Mouse (Mus musculus): ENCODE data around the gene Prrg4. TPM values are rescaled to one million over a fixed set of nuclear protein-coding genes. Genes with fewer than 3 reads are reported as not detected.

Gene Prrg4
- total and polyA plus RNA-seq, 3 experiments: 13.9 to 24.4 (median 21.0) TPM

DNA sequence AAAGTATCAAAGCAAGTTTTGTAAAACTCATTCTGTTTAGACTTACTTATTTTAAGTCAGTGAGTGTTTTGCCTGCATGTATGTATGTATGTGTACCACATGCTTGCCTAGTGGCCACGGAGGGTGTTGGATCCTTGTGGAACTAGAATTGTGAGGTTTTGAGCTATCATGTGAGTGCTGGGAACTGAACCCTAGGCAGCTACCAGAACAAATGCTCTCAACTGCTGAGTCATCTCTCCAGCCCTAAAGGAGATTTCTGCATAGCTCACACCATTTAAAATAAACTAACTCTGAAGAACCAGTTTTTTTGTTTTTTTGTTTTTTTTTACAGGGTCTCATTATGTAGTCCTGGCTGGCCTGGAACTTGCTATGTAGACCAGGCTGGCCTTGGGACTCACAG is 6.5 kb upstream of the Prrg4 start:
- Histone ChIP-seq H3K36me3 (replicated peaks in 1 of 2; ENCODE audit: control insufficient read depth in 1 of 2, insufficient read depth in 1 of 2, low read length in 1 of 2) (no peaks in the 10 kb centered on the region), H3K9me3 (replicated peaks; ENCODE audit: low read length) (no peaks in the 10 kb centered on the region), H3K9ac (ENCODE audit: insufficient read depth, low read depth) (no peak overlapping the region), H3K27ac (ENCODE audit: insufficient read depth, low read depth) (no peak overlapping the region), H3K79me2 (replicated peaks; ENCODE audit: control insufficient read depth, extremely low read depth, insufficient read depth, poor library complexity, severe bottlenecking) (no peaks in the 10 kb centered on the region), H3K4me1 (ENCODE audit: control insufficient read depth in 1 of 2, insufficient read depth in 2 of 2) (peaks cover 3 to 6% of the 10 kb centered on the region in 2 experiments; a peak in 3 of 4 replicates), H3K4me2 (ENCODE audit: insufficient read depth, low read depth, poor library complexity, severe bottlenecking) (no peak overlapping the region), H3K27me3 (replicated peaks) (peaks cover 3% of the 10 kb centered on the region), H3K4me3 (replicated peaks in 1 of 3; ENCODE audit: low read depth in 2 of 3, low read length in 2 of 3, poor library complexity in 1 of 3) (no peak overlapping the region)
- DNase-seq (ENCODE audit: extremely low read depth): no peak
- dilution Hi-C loops (cut with MboI; ENCODE audit: extremely low pct_ligation_motif_present, extremely low pct_unique_long_range_greater_than_20kb, low sequenced_read_pairs): no loop called here
- TF ChIP-seq TBP (conservative IDR thresholded peaks at IDR 0.05; ENCODE audit: low read depth, low read length) (no peak), HCFC1 (IDR thresholded peaks at IDR 0.05; ENCODE audit: low read depth, low read length) (no peak), MAZ (IDR thresholded peaks at IDR 0.05; ENCODE audit: low read depth, low read length) (no peak), POLR2AphosphoS2 (IDR thresholded peaks at IDR 0.05; ENCODE audit: low read depth, low read length) (no peak), CHD2 (IDR thresholded peaks at IDR 0.05; ENCODE audit: low read length) (no peak), TCF12 (IDR thresholded peaks at IDR 0.05; ENCODE audit: low read depth, low read length) (no peak), SMC3 (IDR thresholded peaks at IDR 0.05; ENCODE audit: low read depth, low read length) (no peak)
- in situ Hi-C loops (cut with MboI; ENCODE audit: low pct_ligation_motif_present, low pct_unique_long_range_greater_than_20kb, low sequenced_read_pairs): no loop called here

DNA sequence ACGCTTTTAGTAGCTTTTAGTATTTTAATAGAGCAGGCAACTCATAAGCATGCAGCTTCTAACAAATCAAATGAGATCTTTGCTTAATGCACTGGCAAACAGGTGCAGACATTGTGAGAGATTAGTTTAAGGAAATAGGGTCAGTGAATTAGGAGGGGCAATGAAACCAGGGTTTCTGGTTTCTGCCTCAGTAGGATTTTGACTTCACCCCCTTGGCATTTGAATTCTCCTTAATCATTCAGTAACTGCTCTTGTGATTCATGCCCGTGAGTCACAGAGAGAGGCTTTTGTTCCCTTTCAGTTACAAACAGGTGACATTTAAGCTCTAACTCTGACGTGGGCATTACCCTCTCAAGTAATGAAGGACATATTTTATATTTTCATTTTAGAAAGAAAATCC is 6.1 kb upstream of the Prrg4 start:
- Histone ChIP-seq H3K9me3 (replicated peaks; ENCODE audit: low read length) (no peaks in the 10 kb centered on the region), H3K27me3 (replicated peaks) (peaks cover 3% of the 10 kb centered on the region), H3K27ac (ENCODE audit: insufficient read depth, low read depth) (no peak overlapping the region), H3K4me1 (ENCODE audit: control insufficient read depth in 1 of 2, insufficient read depth in 2 of 2) (peaks cover 3 to 6% of the 10 kb centered on the region in 2 experiments; a peak in 3 of 4 replicates), H3K36me3 (replicated peaks in 1 of 2; ENCODE audit: control insufficient read depth in 1 of 2, insufficient read depth in 1 of 2, low read length in 1 of 2) (no peaks in the 10 kb centered on the region), H3K9ac (ENCODE audit: insufficient read depth, low read depth) (no peak overlapping the region), H3K4me3 (replicated peaks in 1 of 3; ENCODE audit: low read depth in 2 of 3, low read length in 2 of 3, poor library complexity in 1 of 3) (no peak overlapping the region), H3K79me2 (replicated peaks; ENCODE audit: control insufficient read depth, extremely low read depth, insufficient read depth, poor library complexity, severe bottlenecking) (no peaks in the 10 kb centered on the region), H3K4me2 (ENCODE audit: insufficient read depth, low read depth, poor library complexity, severe bottlenecking) (no peak overlapping the region)
- TF ChIP-seq CHD2 (IDR thresholded peaks at IDR 0.05; ENCODE audit: low read length) (no peak), MAFK (IDR thresholded peaks at IDR 0.05; ENCODE audit: insufficient replicate concordance, low read length) (no peak), EP300 (IDR thresholded peaks at IDR 0.05; ENCODE audit: low read length) (no peak), RCOR1 (conservative IDR thresholded peaks at IDR 0.05; ENCODE audit: low read depth, low read length) (no peak), CHD1 (IDR thresholded peaks at IDR 0.05; ENCODE audit: low read depth, low read length) (no peak), MYC (IDR thresholded peaks at IDR 0.05; ENCODE audit: low read depth, low read length) (no peak), NELFE (IDR thresholded peaks at IDR 0.05; ENCODE audit: low read depth, low read length) (no peak), POLR2A (IDR thresholded peaks at IDR 0.05; ENCODE audit: low read depth, low read length) (no peak), MAZ (IDR thresholded peaks at IDR 0.05; ENCODE audit: low read depth, low read length) (no peak), UBTF (IDR thresholded peaks at IDR 0.05; ENCODE audit: low read depth, low read length) (no peak), ZC3H11A (IDR thresholded peaks at IDR 0.05; ENCODE audit: low read depth, low read length) (no peak), USF1 (IDR thresholded peaks at IDR 0.05; ENCODE audit: low read depth, low read length) (no peak), NRF1 (IDR thresholded peaks at IDR 0.05; ENCODE audit: low read depth, low read length) (no peak), BHLHE40 (IDR thresholded peaks at IDR 0.05; ENCODE audit: low read depth, low read length) (no peak)
- DNase-seq (ENCODE audit: extremely low read depth): no peak
- in situ Hi-C loops (cut with MboI; ENCODE audit: low pct_ligation_motif_present, low pct_unique_long_range_greater_than_20kb, low sequenced_read_pairs) (no loop called here), dilution Hi-C loops (cut with MboI; ENCODE audit: extremely low pct_ligation_motif_present, extremely low pct_unique_long_range_greater_than_20kb, low sequenced_read_pairs) (no loop called here)

Data from CH12.LX (cell line).